Mouse (Mus musculus) heart, adult 11 months (tissue): ENCODE measurements around the gene Gpha2.

Experiments used
- DNase-seq: peaks from one replicate; pipeline ENCODE4 v3.0.0; 2022

The Gpha2 gene

GRCm38 (mm10) chr19:6275740-6276389 lies 49.7 kb downstream of the Gpha2 start:
- no peak for DNase-seq

GRCm38 (mm10) chr19:6276426-6277421 lies 50.5 kb downstream of the Gpha2 start, which contains the start of gene Ehd1:
TSS of gene Ehd1 (plus strand) at chr19:6276725.
- DNase-seq, result peak; percentile 100
